Mouse (Mus musculus): ENCODE results near the gene Gng8.

DNA sequence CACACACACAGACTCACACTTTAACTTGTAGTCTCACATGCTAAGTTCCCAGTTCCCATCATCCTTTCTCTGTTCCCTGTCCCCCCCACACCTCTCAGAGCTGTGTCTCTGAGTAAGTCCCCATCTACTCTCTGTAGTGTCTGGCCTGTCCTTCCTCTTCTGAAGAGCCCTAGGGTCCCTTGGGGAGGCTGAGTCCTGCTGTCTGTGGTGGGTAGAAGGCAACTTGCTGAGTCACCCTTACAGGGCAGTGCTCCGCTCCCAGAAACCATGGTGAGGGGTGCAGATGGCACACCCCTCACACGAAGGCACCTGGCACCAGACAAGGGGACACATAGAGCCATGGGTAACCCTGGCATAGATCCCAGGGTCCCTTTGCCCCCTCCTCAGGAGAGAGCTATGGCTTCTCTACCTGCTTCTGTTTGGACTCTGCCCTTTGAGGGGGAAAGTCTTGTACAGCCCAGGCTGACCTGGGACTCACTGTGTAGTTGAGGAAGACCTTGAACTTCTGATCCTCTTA is 11.9 kb downstream of the Gng8 start:
- TF ChIP-seq CEBPB (IDR thresholded peaks at IDR 0.05; ENCODE audit: insufficient read depth, poor library complexity, severe bottlenecking) (no peak), POLR2A (IDR thresholded peaks at IDR 0.05; ENCODE audit: insufficient read length, low read depth) (no peak), TCF12 (IDR thresholded peaks at IDR 0.05; ENCODE audit: insufficient read depth, poor library complexity, severe bottlenecking) (no peak), MAX (IDR thresholded peaks at IDR 0.05; ENCODE audit: low read depth) (no peak), POLR2AphosphoS2 (IDR thresholded peaks at IDR 0.05; ENCODE audit: insufficient read length, low read depth) (no peak), TCF3 (IDR thresholded peaks at IDR 0.05; ENCODE audit: insufficient read length, low read depth) (no peak), USF1 (IDR thresholded peaks at IDR 0.05; ENCODE audit: low read depth) (no peak), MYOD1 (IDR thresholded peaks at IDR 0.05; ENCODE audit: control insufficient read depth in 1 of 3, insufficient read length in 2 of 3, low read depth in 2 of 3) (no peak)
